Mouse (Mus musculus) 3134 (cell line): ENCODE measurements around the gene Gm5431.
"Not testable (repeated sequence)": the region's sequence is repeated elsewhere in the genome, so short reads cannot be mapped to it uniquely, and the experiment has no call there.

ENCODE experiments used
- DNase-seq: peaks from one replicate; pipeline ENCODE4 v3.0.0-alpha.2; 2011; ENCODE audit warnings: low spot score; ENCODE audit not compliant: insufficient read length; ENCODE audit errors: extremely low read depth

Gene Gm5431

DNA sequence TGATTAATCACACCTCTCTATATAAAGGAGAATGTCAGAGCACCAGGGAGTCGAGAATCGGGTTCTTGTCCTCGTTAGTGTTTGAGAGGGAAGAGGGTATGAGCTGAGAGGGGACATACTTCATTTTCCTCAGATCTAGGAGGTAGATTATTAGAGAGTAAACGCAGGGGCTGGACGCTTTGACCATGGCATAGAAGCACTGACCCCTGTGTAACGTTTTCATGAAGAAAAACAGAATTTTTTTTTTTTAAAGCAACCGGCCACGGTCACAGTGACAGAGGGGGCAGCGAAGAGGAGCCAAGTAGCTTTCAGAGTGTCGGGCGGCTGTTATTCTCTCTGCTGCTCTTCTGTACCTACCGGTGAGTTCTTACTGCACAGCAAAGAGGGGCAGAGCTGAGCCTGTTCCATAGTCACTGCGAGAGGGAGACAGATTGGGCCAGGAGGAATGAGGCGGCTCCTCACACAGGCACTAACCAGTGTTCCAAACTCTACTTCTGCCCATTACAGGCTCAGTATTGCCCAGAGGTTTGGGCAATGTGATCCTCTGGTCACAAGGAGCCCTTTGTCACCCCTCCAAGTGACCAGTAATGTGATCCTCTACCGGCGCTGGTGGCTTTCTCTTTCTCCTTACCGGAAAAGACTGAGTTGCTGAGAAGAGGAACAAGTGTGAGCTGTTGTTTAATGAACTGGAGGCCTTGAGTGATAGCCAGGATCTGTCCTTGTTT, 30.0 kb downstream of the Gm5431 start:
- peak; percentile 55 for DNase-seq

DNA sequence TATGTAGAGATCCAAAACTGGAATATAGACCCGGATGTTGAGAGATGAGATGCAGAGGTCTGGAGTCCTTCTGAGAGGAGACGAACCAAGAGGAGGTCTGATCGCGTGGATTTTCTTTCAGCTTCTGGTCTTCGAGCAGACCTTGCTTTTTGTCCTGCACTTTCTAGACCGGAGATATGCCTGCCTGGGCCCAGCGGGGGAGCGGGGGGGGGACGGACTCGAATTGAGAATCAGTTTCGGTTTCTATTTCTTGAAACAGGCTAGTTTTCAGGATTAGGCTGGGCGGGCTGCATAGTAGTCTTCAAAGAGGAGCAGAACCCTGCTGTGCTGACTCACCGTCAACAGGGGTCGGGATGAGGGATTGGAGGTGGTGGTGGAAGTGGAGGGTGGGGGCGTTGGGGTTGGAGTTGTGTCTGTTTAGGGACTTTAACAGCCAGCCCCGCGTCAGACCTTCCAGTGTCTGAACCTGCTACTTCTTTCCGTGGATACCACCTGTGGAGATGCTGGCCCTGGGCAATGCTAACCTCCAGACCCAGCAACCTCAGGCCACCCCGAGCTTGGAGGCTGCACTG, 30.7 kb downstream of the Gm5431 start, which contains the start of gene Irgm1:
Gene Irgm1 (minus strand): TSS at position 483 of the 572 bp plus-strand sequence.
- DNase-seq: peak; percentile 86

DNA sequence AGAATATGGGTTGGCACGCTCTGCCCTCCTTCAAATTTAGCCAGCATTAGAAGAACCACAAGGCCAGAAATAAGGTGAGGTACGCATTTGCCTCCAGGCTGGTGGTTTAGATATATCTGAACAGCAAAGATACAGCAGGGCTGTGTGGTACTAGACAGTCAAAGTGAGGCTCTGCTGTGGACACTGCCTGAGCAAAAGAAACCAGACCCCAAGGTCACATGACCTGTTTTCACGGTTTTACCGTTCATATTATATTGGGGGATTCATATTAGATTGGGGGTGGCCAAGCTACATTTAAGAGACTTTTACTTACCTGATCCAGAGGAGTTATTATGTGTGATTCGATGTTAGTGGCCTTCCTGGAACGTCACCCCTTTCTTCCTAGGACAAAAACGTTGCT, 31.2 kb downstream of the Gm5431 start:
- DNase-seq: peak; percentile 22

DNA sequence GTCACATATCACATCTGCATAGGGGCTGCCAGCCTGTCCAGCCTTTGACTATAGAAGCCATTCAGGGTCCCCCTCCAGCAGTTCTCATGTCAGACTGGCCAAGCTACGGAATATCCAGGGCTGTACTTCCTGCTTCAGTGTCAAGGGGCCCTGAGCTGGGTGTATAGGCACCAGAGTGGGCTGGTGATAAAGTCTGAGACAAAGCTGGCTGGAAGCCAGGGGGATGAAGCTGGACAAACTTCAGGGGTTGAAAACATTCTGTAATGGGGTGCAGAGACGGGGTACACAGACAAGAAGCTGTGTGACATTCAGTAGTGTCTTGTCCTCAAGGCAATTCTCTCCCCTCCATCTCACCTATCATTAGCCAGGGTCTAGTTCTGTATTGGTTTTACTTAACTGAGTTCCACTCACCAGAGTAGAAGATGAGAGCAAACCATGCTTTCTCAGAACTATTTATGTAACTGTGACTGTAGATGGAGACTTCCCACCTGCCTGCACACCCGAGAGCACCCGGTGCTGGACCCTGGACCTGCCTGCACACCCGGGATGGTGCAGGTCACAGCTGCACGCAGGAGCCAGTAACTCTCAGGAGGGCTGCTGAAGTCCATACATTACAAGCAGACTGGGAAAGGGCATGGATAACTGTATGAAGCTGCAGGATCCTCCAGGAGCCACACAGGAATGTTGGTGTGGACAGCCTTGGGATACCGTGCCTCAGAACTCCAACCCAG, 32.5 kb downstream of the Gm5431 start:
- DNase-seq: peak; percentile 45

DNA sequence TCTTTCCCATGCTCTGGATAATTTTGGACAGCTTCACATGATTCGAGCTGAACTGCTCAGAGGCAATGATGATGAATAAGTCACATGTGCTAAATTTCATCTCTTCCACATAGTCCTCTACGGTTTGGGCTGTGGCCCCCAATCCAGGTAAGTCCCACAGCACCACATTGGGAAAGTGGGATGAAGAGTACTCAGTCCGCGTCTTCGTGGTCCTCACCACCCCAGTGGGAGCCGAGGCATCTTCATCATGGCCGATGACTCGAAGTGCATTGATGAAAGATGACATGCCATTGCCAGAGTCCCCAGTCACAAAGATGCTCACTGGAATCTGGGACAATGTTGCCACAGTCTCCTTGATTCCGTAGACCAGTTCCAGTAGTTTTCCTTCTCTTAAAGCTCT, 35.5 kb downstream of the Gm5431 start:
- no peak for DNase-seq

DNA sequence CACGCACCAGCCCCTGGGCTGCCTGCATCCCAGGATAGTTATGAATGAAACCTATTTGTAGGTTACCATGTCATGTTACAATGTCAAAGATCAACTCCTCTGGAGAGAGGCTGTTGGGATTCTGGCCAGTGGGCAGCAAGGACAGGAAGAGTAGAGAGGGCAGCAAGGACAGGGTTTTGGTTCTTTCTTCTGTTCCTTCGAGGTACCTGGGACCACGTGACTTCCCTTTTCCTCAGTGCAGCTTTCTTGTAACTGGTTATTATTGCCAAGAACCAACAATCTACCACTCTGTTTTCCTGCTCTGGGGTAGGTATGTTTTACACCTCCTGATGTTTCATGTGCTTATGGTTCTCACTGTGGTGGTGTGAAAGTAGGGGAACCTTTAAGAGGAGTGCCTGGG, 38.2 kb downstream of the Gm5431 start:
- no peak for DNase-seq

DNA sequence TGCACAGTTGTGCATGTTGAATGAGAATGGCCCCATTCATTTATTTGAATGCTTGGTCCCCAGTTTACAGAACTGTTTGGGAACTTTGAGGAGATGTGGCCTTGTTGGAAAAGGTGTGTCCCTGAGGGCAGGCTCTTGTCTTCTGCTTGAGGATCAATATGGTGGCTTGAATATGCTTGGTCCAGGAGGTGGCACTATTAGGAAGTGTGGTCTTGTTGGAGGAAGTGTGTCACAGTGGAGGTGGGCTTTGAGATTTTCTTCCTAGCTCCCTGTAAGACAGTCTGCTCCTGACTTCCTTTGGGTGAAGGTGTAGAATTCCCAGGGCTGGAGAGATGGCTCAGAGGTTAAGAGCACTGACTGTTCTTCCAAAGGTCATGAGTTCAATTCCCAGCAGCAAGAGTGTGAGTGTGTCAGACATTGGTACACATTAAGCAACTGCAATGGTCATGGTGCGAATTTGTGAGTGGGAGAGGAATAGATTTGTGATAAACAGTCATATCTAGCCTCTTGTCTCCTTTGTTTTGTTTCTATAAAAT, 39.2 kb downstream of the Gm5431 start:
- DNase-seq: no peak

DNA sequence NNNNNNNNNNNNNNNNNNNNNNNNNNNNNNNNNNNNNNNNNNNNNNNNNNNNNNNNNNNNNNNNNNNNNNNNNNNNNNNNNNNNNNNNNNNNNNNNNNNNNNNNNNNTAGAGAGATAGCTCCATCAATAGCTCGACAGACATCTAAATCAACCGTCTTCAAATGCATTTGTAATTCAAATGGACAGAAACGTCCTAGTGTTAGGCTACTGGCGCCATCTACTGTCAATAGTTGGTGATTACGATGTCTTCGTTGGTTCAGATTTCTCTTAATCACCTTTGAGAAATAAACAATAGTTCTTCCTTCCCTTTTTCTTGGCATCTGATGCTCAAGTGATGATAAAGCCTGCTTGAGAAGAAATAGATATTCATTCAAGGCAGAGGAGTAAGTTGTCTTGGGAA, 43.0 kb downstream of the Gm5431 start:
- DNase-seq: peak; percentile 38

DNA sequence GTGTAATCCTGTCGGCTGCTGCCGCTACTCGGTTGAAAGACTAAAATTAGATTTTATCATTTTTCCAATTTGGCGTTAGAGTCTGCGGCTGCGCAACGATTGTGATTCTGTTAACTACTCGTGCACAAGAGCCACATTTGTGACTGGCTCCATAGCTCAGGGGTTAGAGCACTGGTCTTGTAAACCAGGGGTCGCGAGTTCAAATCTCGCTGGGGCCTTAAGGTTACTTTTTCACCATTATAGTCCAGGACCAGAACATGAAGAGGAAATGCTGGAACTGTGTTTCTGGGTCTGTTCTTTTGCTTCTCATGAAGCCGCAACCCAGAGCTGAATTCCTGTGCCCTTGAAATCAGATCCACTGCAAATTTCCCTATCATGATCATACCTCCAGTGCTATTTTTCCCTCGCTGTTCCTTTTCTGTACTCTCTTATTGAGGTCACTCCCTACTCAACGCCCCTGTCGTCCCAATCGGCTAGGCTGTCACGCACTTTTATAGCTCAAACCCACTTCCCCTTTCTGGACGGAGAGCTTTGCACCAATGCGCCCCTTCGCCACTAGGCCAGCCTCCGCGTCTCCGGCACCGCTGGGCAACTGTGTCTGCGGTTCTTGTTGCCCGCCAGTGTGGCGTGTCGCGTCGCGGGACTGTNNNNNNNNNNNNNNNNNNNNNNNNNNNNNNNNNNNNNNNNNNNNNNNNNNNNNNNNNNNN, 48.4 kb downstream of the Gm5431 start:
- DNase-seq: peak; percentile 74

DNA sequence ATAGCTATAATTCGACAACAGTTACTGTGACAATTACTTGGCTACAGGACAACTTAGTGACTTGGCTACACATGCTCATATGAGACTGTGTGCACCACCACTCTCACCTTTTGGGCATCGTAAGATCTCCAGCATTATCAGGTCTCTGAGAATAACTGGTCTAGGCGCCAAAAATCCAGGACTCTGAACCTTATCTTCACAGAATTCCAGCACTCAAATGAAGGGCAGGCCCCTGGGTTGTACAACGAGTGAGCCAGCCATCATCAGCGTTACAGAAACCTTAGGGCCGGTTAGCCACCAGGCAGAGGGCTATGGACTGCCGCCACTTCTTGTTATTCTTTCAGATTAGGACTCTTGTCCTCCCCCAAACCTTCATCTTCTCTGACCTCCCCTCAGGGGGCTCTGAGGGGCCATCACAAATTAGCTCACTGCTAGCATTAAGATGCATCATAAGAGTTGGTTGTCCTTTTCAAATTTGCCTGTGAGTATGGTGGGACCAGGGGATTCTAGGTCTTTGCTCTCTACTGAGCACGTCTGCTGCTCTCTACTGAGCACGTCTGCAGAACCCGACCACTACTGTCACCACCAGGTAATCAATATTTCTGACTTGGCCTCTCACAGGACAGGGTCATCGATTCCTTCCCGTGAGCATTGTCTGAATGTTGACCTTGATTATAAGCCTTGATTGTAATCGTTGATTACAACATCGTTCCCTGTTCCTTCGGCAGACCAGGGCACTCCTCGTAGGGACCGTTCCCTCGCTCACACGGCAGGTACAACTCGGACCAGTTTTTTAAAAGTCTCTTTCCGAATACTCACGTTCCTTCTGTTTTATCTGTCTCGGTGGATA, 49.2 kb downstream of the Gm5431 start:
- DNase-seq: peak; percentile 31

DNA sequence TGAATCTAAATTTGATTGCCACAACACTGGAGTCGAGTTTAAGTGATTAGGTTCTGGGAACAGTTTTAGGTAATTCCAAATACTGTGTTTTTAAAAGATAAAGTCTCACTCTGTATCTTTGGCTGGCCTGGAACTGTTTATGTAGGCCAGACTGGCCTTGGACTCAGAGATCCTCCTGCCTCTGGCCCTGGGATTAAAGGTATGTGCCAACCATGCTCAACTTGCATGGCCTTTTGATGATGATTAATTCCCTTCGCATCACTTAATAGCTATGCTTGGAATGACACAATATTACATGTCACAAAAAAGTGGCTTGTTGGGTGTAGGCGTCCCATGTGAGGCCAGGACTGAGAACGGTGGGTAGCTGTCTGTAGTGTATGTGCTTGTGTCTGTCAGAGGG, 49.8 kb downstream of the Gm5431 start:
- DNase-seq: peak; percentile 27

DNA sequence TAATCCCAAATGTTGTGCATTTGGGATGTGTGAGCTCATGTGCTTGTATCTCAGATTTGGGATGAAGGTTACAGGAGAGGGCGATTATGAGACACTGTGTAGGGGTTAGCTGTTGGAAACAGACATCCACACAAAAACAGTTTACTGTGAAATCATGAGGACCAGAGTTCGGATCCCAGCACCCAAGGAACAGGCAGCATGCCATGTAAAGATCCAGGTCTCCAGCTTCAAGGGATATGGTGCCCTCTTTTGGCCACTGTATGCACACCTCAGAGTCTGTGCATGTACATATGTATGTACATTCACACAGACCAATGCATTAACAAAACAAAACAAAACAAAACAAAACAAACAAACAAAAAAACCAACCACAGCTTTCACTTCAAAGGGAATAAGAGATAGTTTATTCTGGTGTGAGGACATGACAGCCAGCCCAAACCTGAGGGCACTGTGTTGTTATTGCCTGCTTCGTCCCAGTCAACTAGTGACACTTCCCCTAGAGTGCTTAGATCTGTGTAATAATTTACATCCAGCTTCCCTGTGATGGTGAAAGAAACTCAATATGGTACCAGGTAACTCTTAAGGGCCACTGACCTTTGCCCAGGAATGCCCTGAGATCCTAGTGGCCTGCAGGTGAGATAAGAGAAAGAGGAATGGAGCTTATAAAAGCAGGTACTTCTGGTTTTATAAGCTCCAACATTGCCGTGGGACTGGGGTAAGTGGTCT, 50.6 kb downstream of the Gm5431 start:
- no peak for DNase-seq

DNA sequence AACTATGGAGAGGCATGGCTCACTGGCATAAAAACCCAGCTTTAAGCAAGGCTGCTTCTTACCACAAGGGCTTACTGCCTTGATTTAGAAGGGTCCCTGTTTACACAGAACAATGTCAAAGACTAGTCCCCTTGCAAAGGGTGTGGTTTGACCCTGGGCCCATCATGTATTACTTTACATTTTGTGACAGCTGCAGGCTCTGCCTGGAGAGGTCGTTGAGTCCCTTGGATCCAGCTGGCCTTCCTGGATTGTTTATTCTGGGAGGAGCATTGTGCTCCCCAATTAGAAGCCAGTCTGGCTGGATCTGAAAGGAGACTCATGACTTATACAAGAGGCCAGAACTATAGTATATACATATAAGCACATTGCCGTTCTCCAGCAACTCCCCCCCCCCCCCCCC, 51.8 kb downstream of the Gm5431 start:
- DNase-seq: no peak

DNA sequence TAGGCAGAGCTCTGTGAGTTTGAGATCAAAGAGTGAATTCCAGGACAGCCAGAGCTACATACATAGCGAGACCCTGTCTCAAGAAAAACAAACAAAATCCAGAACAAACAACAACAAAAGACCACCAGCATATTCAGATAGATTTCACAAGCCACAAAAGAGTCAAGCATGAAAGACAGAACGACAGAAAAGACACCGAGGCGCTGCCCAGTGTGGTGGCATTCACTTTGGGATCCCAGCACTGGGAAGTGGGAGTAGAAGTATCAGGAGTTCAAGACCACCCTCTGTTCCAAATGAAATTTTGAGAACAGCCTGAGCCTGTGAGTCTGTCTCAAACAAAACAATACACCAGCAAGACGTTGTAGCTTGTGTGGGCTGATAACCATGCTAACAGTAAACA, 55.1 kb downstream of the Gm5431 start:
- DNase-seq: no peak

DNA sequence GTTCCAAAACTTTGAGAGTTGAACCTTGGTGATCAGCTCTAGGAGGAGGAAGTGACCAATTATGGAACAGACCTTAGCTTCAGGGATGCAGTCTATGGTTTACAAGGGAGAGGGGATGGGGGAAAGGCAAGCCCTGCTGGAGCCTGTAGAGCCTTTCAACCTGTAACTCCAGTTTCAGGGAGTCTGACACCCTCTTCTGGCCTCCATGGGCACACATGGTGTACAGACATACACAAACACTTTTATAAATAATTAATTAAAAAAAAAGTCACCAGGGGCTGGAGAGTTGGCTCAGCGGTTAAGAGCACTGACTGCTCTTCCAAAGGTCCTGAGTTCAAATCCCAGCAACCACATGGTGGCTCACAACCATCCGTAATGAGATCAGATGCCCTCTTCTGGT, 55.7 kb downstream of the Gm5431 start:
- not testable (repeated sequence) for DNase-seq

DNA sequence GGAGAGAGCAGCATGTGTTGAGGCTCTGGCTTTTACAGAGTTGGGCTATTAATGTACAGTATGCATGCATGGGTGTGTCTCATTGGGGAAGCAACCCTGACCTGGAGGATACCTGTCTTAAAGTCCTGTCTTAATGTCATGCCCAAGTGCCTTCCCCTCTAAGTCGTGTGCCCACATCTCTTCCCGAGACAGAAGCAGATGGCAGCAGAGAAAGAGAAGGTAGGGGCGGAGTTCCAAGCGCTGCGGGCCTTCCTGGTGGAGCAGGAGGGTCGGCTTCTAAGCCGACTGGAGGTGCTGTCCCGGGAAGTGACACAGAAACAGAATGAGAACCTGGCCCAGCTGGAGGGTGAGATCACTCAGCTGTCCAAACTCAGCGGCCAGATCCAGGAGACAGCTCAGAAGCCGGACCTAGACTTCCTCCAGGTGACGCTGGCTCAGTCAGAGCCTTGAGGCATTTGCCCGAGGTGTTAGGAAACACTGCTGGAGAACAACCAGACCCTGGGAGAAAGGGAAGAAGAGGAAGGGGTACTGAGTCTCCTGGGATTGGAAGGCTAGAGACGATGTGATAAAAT, 56.7 kb downstream of the Gm5431 start:
- DNase-seq: no peak

DNA sequence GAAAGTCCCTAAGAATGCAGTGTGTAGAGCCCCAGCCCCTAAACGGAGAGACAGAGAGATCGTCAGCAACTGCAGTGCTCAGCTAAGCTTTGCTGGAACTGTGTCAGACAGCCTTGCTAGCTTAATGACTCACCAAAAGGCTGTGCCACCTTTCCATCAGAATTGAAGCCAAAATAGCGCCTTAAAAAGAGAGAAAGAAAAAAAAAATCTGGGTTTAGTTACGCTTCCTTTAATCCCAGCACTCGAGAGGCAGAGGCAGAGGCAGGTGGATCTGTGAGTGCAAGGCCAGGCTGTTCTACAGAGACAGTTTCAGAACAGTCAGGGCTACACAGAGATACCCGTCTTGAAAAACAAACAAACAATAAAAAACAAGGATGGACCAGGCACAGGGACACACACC, 57.7 kb downstream of the Gm5431 start:
- DNase-seq: peak; percentile 33

DNA sequence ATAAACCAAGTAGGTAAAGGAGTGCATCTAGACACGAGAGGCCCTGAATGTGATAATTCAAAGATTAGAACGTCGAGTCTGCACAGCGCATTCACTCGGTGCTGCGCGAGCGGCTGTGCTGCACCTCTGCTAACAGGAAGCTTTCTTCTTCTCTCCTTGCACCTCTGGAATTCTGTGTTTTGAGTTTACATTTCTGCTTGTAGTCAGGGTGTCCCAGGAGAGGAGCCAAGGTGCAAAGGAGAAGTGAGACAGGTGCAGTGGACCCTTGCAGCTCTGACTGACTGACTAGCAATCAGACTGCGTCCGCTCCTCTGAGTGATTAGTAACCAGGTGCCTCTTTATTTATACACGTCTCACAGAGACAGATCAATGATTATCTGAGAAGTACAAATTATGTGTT, 58.8 kb downstream of the Gm5431 start:
- no peak for DNase-seq

DNA sequence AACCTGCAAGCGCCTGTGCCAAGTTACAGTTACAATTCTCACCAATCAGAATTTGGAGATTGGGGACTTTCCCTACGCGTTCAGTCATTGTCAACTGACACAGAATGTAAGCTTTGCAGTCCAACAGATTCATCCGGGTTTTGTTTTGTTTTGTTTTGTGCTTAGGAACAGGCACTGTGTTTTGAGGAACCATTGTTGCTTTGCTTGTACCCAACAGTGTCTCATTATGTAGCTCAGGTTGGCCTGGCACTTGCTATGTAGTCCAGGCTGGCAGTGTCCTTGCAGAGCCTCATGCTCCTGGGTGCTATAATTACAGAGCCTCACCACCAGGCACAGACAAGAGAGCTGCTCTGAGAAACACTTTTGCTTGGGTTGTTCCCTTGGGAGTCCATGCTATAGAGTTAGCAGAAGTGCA, 59.6 kb downstream of the Gm5431 start:
- no peak for DNase-seq
